Mouse (Mus musculus): ENCODE results near the gene Mup2.
"Not testable (repeated sequence)": the region's sequence is repeated elsewhere in the genome, so short reads cannot be mapped to it uniquely, and the experiment has no call there.

The Mup2 gene

GRCm38 (mm10) chr4:60154189-60154588 is at the start of gene Mup2:
Gene Mup2, minus strand, starts transcription at chr4:60154289.
- DNase-seq (ENCODE audit: low read depth), result not testable (repeated sequence)
